Mouse (Mus musculus) midbrain, embryonic 13.5 days (tissue): ENCODE measurements at regions not wholly inside any gene's neighbourhood (a gene's known extent, or its start where the extent isn't known, plus 50 kb on each side); places are given as distances from the start of the nearest gene placed in this dataset.

Experiments used
- ATAC-seq: fragments of 200-750 bp; cut with Nextera tagmentation; 2 replicates; pipeline ENCODE4 v1.8.0; 2017; ENCODE audit warnings: mild to moderate bottlenecking, moderate TSS enrichment, moderate library complexity
- H3K27ac ChIP-seq: fragments of 300-500 bp; sonication (generic); 2 replicates; pipeline ENCODE4 v1.5.1; 2015; ENCODE audit warnings: inconsistent platforms, mild to moderate bottlenecking, moderate library complexity
- H3K27me3 ChIP-seq: fragments of 300-500 bp; sonication (generic); 2 replicates; pipeline ENCODE4 v1.6.1; 2015; ENCODE audit warnings: mild to moderate bottlenecking, inconsistent platforms
- H3K36me3 ChIP-seq: fragments of 300-500 bp; sonication (generic); 2 replicates; pipeline ENCODE4 v1.6.1; 2015; ENCODE audit warnings: mild to moderate bottlenecking, inconsistent platforms
- H3K4me1 ChIP-seq: fragments of 300-500 bp; sonication (generic); replicated peaks from 2 replicates; pipeline ENCODE4 v1.6.1; 2015; ENCODE audit warnings: inconsistent platforms
- H3K4me2 ChIP-seq: fragments of 300-500 bp; sonication (generic); replicated peaks from 2 replicates; pipeline ENCODE4 v1.6.1; 2015; ENCODE audit warnings: moderate library complexity, mild to moderate bottlenecking, inconsistent platforms
- H3K4me3 ChIP-seq: fragments of 300-500 bp; sonication (generic); replicated peaks from 2 replicates; pipeline ENCODE4 v1.5.1; 2015; ENCODE audit warnings: mild to moderate bottlenecking, inconsistent platforms
- H3K9ac ChIP-seq: fragments of 300-500 bp; sonication (generic); replicated peaks from 2 replicates; pipeline ENCODE4 v1.6.1; 2015; ENCODE audit warnings: mild to moderate bottlenecking, inconsistent platforms
- H3K9me3 ChIP-seq: fragments of 300-500 bp; sonication (generic); 2 replicates; pipeline ENCODE4 v1.6.1; 2016; ENCODE audit warnings: mild to moderate bottlenecking, inconsistent platforms
- WGBS: fragments of 180-500 bp; shearing (Covaris S2); methylation state at CpG from one replicate; pipeline ENCODE4 v1.1.7; 2015; 5-methylcytosine and 5-hydroxymethylcytosine counted together

DNA sequence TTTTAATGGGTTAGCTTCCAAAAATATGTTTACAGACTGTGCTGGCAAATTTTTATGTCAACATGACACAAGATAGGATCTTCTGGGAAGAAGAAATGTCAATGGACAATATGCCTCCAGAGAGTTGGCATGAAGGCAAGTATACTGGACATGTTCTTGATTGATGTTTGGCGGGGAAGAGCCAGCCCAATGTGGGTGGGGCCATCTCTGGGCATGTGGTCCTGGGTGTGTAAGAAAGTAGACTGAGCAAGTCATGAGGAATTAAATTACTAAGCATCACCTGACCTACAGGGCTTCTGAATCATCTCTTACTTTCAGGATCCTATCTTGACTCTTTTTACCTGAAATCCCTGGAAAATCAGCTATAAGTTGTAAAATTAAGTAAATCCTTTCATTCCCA lies 525.0 kb upstream of the Grm7 start:
- no peak for ATAC-seq
- Histone ChIP-seq H3K9me3 (no peaks in the 10 kb centered on the region), H3K4me2 (no peak overlapping the region), H3K4me1 (no peaks in the 10 kb centered on the region), H3K36me3 (no peaks in the 10 kb centered on the region), H3K27me3 (peaks cover 40% of the 10 kb centered on the region), H3K4me3 (no peak overlapping the region), H3K27ac (no peak overlapping the region), H3K9ac (no peak overlapping the region)
- 90% methylated on average over 1 of the region's 1 CpGs for WGBS

DNA sequence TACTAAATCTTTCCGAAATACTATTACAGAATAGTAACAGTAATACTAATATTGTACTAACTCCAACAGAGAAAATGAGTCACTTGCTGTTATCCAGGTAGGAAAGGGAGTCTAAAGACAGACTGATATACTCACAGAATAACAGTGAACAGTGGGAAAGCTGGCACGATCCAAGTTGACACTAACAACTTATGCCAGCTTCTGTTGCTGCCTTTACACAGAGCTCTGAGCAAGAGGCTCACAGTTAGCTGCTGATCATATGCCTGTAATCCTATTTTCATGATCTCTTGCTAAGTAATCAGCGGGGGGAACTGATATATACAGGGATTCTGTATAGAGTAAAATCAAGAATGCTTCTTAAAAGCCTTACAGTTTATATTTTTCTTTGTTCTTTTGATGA lies 513.1 kb upstream of the Grm7 start:
- Histone ChIP-seq H3K9ac (no peak overlapping the region), H3K27me3 (peaks cover 5% of the 10 kb centered on the region; the same call in 1 of the 2 replicates), H3K4me1 (0 out of 2 replicates have a peak, but pooled peaks cover 4% of the 10 kb centered on the region), H3K4me2 (no peak overlapping the region), H3K4me3 (no peak overlapping the region), H3K36me3 (no peaks in the 10 kb centered on the region), H3K27ac (no peak overlapping the region), H3K9me3 (no peaks in the 10 kb centered on the region)
- 88% methylated on average over 3 of the region's 3 CpGs for WGBS
- ATAC-seq = no peak

GRCm38 (mm10) chr6:110133587-110133986 lies 511.8 kb upstream of the Grm7 start:
- H3K27ac ChIP-seq = no peak overlapping the region
- peaks cover 5% of the 10 kb centered on the region; the same call in 1 of the 2 replicates for H3K27me3 ChIP-seq
- H3K36me3 ChIP-seq = no peaks in the 10 kb centered on the region
- H3K4me3 ChIP-seq = no peak overlapping the region
- 0 out of 2 replicates have a peak, but pooled peaks cover 4% of the 10 kb centered on the region for H3K4me1 ChIP-seq
- ATAC-seq = no peak
- no peak overlapping the region for H3K9ac ChIP-seq
- H3K9me3 ChIP-seq = no peaks in the 10 kb centered on the region
- WGBS = 86% methylated on average over 1 of the region's 1 CpGs
- H3K4me2 ChIP-seq = no peak overlapping the region

DNA sequence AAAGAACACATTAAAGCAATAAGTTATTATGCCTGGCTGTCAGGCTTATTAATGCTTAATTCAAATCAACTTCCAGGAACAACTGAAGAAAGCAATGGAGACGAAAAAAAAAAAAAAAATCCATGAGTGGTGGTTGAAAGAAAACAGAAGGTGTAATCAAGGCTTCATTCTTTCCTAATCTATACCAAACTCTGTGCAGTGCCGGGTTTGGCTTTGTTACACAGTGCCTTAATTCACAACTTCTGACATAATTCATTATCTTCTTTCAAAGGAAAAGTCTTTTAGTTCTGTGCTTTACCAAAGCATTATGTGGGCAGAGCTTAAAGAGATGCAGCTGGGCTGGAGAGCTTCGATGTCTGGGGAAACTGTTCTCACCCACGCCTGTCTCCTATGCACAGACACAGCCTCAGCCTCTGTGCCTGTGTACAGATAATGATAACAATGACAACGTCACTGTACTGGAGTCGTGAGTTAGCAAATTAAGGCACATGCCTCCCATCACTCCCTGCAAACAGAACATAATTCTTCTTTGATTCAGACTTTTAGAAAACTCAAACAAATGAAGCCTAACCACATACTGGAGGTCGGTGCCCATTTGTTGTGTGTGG lies 508.2 kb upstream of the Grm7 start:
- 0 out of 2 replicates have a peak, but pooled peaks cover 4% of the 10 kb centered on the region for H3K4me1 ChIP-seq
- 27% methylated on average over 7 of the region's 7 CpGs for WGBS
- H3K27me3 ChIP-seq = no peaks in the 10 kb centered on the region
- no peaks in the 10 kb centered on the region for H3K36me3 ChIP-seq
- H3K9ac ChIP-seq = no peak overlapping the region
- no peaks in the 10 kb centered on the region for H3K9me3 ChIP-seq
- ATAC-seq = no peak
- no peak overlapping the region for H3K27ac ChIP-seq
- no peak overlapping the region for H3K4me2 ChIP-seq
- no peak overlapping the region for H3K4me3 ChIP-seq

GRCm38 (mm10) chr6:110139396-110139795 lies 506.0 kb upstream of the Grm7 start:
- Histone ChIP-seq H3K36me3 (no peaks in the 10 kb centered on the region), H3K4me3 (no peak overlapping the region)

DNA sequence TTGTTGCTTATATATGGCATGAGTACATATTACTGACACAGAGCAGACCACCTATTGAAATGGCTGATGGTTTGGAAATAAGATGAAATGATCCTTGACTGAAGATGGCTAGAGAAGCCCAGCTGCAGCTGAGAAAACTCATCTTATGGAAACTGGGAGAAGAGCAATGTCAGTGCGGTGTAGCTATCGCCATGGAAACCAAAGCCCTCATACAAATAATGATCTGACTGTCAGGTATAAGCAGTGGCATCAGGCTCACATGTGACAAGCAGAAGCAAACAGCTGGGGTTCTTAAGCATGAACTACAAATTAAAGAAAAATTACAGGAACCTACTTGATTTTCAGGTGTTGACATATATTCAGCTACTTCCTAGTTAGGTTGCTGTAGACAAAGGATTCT lies 476.8 kb upstream of the Grm7 start:
- no peaks in the 10 kb centered on the region for H3K27me3 ChIP-seq
- H3K9me3 ChIP-seq = no peaks in the 10 kb centered on the region
- no peak overlapping the region for H3K4me3 ChIP-seq
- no peaks in the 10 kb centered on the region for H3K36me3 ChIP-seq
- no peak overlapping the region for H3K9ac ChIP-seq
- WGBS = 68% methylated on average over 2 of the region's 2 CpGs
- H3K4me2 ChIP-seq = no peak overlapping the region
- 0 out of 2 replicates have a peak overlapping the region, but pooled peaks have one; percentile 14 for H3K27ac ChIP-seq
- no peaks in the 10 kb centered on the region for H3K4me1 ChIP-seq
- peak; percentile 82 for ATAC-seq

More at GRCm38 (mm10) chr6:110139396-110139795, 506.0 kb upstream of the Grm7 start:
- Histone ChIP-seq H3K9me3 (no peaks in the 10 kb centered on the region), H3K4me1 (0 out of 2 replicates have a peak, but pooled peaks cover 4% of the 10 kb centered on the region), H3K27ac (no peak overlapping the region), H3K27me3 (no peaks in the 10 kb centered on the region), H3K9ac (no peak overlapping the region), H3K4me2 (no peak overlapping the region)
- no peak for ATAC-seq
- WGBS = 89% methylated on average over 2 of the region's 2 CpGs

DNA sequence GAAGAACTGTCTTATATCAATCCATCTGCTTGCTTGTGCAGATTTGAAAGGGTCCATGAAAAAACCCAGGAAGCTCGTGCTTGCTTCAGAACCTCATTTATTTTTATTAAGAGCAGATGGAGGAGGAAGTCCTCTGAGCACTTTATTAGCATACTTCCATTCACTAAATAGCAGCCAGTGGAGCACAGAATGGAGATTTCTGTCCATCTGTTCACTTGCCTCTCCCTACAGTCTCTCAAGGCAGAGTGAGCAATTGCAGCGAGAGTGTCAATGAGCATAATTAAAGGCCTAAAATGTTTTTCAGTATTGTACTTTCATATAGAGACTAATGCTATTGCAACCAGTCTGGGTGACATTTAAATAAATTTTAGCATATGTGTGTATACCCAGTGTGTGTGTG lies 439.4 kb upstream of the Grm7 start:
- no peaks in the 10 kb centered on the region for H3K4me1 ChIP-seq
- no peak overlapping the region for H3K4me3 ChIP-seq
- H3K4me2 ChIP-seq = no peak overlapping the region
- no peak overlapping the region for H3K9ac ChIP-seq
- no peaks in the 10 kb centered on the region for H3K9me3 ChIP-seq
- peak; percentile 37; the same call in 1 of the 2 replicates for ATAC-seq
- H3K27ac ChIP-seq = no peak overlapping the region
- WGBS = 53% methylated on average over 2 of the region's 2 CpGs
- H3K27me3 ChIP-seq = no peaks in the 10 kb centered on the region
- no peaks in the 10 kb centered on the region for H3K36me3 ChIP-seq

DNA sequence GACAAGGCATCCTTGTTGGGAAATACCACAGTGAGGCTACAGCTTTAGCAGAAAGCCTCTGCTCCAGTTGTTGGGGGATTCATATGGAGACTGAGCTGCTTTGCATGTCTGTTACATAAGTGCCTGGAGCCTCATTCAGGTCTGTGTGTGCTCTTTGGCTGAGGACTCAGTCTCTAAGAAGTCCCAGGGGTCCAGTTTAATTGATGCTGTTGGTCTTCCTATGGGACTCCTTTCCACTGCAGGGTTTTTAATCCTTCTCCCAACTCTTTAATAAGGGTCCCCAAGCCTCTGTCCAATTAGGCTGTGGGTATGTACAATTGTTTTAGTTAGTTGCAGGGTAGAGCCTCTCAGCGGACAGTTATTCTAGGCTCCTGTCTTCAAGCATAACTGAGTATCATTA lies 436.6 kb upstream of the Grm7 start:
- Histone ChIP-seq H3K36me3 (no peaks in the 10 kb centered on the region), H3K4me1 (no peaks in the 10 kb centered on the region), H3K27ac (no peak overlapping the region), H3K4me3 (no peak overlapping the region), H3K27me3 (no peaks in the 10 kb centered on the region), H3K9ac (no peak overlapping the region), H3K4me2 (no peak overlapping the region), H3K9me3 (no peaks in the 10 kb centered on the region)
- 79% methylated on average over 1 of the region's 1 CpGs for WGBS
- no peak for ATAC-seq

- no peak overlapping the region for H3K4me3 ChIP-seq
- no peaks in the 10 kb centered on the region for H3K4me1 ChIP-seq
- 82% methylated on average over 1 of the region's 1 CpGs for WGBS
- H3K27ac ChIP-seq = no peak overlapping the region
- no peaks in the 10 kb centered on the region for H3K9me3 ChIP-seq
- no peaks in the 10 kb centered on the region for H3K36me3 ChIP-seq
- no peak overlapping the region for H3K4me2 ChIP-seq
- no peak overlapping the region for H3K9ac ChIP-seq
- ATAC-seq = no peak
- H3K27me3 ChIP-seq = no peaks in the 10 kb centered on the region
Measured at GRCm38 (mm10) chr6:110247490-110247889, 397.9 kb upstream of the Grm7 start.

DNA sequence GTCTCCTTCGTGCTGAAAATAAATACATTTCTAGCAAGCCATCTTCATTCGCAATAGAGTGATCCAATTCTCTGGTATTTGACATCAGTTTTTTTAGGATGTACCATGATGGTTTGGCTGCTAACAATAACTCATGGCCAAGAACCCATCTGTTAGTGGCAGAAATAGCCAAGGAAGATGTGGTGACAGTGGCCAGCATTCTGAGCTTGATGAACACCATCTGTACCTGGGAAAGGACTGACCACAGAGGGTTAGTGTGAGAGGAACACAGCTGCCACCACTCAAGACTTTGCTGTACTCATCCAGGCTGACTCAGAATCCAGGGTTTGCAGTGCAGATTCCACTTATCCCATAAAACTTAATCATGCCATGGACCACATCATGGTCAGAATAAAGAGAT lies 348.8 kb upstream of the Grm7 start:
- Histone ChIP-seq H3K9me3 (no peaks in the 10 kb centered on the region), H3K36me3 (no peaks in the 10 kb centered on the region), H3K27ac (no peak overlapping the region), H3K4me1 (no peaks in the 10 kb centered on the region), H3K4me2 (no peak overlapping the region), H3K27me3 (no peaks in the 10 kb centered on the region), H3K9ac (no peak overlapping the region), H3K4me3 (no peak overlapping the region)
- WGBS = 83% methylated on average over 2 of the region's 2 CpGs
- ATAC-seq = no peak
